Mouse (Mus musculus) telencephalon, adult 2 months (tissue): ENCODE data around the gene Rdh9.
"Not testable (repeated sequence)": the region's sequence is repeated elsewhere in the genome, so short reads cannot be mapped to it uniquely, and the experiment has no call there.

ENCODE experiments used
- DNase-seq: peaks from one replicate; pipeline ENCODE4 v3.0.0-alpha.2; 2011; ENCODE audit warnings: low read depth, low spot score

Rdh9 gene

DNA sequence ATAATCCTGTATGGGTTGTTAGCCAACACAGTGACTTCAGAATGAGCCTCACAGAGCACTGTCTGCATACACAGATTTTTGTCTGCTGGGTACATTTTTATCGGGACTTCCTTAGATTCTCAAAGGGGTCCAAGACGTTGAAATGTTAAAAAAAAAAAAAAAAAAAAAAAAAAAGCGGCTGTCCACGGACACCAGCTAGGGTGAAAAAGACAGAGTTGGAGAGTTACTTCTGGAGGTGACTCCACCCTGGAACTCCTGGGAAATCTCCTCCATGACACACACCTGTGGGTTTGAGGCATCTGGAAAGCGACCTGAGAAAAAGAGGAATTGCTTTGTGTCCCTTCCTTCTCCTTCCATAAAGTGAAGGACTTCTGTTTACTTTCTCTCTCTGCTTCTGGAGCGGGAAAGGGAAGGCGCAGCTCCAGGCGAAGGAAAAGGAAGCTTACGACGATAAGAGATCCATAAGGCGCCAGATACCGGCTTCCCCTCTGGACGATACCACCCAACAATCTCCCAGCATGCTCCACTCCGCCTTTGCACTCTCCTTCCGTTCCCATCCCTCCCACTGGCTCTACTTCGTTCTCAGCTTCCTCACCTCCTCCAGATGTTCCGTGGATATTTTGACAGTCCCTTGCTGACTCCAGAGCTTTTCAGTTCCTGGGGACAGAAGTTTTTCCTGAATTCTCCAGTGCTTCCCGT, 20.3 kb upstream of the Rdh9 start:
- no peak for DNase-seq

DNA sequence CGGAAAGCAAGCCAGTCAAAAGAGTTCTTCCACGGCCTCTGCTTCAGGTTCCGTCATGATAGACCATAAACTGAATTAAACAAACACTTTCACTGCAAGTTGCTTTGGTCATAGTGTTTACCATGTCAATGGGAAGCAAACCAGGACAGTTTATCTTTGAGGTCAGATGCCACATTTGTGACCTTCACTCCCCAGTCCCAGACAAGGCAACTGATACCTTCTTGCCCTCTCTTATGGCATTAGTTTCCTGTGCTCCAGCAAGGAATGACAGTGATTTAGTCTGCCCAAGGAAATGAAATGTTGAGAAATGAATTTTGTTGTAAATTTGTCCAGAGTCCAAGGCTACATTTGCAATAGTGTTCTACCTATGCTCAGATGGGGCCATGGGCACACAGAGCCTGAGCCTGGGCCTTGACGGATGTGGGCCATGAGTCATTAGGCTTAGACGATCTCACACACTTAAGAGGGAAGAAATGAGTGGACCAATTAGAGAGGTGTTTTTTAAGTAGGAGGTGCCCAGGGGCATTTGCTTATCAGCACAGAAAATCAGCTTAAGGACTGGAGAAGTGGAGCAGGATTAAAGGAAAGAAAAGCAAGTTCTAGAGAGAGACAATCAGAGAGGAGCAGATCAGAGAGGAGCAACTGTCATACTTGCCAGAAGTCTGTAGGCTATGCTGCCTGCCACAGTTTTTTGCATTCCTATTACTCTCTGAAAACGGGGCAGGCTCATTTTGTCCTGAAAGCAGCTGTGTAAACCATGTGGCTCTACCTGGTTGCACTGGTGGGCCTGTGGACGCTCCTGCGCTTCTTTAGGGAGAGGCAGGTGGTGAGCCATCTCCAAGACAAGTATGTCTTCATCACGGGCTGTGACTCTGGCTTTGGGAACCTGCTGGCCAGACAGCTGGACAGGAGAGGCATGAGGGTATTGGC, 16.7 kb upstream of the Rdh9 start, which contains the start of the genes Rdh1 and Rdh16f1:
Gene Rdh1, plus strand, starts transcription at position 541 of the 930 bp plus-strand sequence.
Gene Rdh16f1, plus strand, starts transcription at position 607 of the 930 bp plus-strand sequence.
- no peak for DNase-seq

DNA sequence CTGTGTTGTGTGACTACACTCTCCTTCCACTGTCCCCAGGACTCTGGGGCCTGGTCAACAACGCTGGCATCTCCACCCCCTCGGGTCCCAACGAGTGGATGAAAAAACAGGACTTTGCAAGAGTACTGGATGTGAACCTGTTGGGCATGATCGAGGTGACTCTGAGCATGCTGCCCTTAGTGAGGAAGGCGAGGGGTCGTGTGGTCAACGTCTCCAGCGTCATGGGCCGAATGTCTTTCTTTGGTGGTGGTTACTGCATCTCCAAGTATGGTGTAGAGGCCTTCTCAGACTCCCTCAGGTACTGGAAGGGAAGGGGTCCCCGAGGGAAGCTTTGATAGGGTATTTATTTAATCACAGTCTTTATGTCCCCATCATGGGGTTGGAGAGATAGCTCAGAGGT, 13.3 kb upstream of the Rdh9 start:
- DNase-seq = not testable (repeated sequence)

DNA sequence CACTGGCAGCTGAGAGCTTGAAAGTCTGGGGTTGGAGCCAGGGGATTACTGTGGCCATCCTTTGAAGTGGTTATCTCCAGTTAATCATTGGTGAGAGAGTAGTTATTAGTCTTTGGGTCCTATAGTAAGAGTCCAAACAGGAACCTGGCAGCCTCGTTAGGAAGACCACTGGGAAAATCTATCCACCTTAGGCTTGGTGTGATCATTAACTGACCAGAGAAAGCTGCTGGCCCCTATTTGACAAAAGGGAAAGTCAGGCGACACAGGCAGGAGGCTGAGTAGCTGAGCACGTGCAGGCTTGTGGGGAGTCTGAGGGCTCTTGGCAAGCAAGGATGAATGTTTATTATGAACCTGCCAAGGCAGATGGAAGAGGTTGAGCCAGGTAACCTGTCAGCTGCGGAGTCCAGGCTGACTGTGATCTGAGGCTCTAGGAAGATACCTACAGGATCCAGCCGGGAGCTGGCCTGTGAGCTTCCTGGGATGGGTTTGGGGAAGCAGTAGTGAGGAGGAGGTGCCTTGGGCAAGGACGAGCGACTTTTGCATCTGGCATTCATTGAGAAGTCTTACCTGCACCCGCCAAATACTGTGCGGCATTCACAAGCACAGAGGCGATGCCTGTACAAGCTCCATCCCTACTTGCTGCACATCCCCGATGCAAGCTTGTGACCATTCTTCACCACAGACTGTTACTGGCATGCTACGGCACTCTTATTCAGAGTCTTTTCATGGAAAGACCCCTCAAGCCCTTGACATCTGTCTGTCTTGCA, 12.1 kb upstream of the Rdh9 start:
- DNase-seq = no peak

DNA sequence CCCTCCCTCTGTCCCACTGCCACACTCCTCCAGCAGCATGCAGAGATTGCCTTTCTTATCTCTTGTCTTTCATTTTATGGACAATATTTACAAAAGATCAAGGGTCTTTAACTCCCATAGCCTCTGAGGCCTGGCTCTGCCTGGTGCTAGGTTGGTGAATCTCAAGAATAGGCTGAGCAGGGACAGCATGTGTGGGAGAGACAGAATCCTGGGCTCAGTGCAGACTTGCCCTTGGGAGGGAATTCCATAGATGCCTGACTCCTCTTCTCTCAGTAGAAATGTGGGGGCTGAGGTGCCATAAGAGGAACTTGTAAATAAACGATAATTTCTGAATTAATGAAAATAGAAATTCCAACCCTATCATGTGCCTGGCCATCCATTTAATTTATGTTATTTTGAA, 9.6 kb upstream of the Rdh9 start:
- DNase-seq = no peak

DNA sequence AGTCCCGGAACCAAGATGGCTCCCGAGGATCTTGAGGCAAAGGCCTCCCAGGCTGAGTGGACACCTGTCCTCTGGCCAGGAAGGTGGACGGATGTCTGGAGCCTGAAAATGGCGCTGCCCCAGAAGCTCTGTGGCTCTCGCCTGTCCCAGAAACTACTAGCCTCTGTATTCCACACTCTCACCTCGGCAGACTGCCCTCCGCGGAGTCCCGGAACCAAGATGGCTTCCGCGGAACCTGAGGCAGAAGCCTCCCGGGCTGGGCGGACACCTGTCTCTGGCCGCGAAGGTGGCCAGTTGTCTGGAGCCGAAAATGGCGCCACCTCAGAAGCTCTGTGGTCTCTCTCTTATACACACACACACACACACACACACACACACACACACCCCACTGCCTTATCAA, 6.1 kb downstream of the Rdh9 start:
- DNase-seq = not testable (repeated sequence)

DNA sequence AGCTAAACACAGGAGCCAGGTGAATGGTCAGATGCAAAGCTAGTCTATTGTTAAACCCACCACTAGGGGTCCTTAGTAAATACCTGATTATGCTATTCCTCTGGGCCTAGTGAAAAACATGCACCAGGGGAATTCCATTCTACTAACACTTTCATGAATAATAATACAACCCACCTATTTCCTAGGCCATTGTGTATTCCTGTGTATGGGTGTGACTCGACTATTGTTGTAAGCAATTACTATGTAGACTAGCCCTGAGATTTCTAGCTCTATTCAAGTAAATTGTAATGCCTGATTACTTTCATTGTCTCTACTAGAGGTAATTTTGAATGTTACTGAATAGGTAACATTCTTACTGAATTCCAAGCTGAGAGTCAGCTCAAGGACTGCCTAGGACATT, 9.2 kb downstream of the Rdh9 start:
- DNase-seq = not testable (repeated sequence)

DNA sequence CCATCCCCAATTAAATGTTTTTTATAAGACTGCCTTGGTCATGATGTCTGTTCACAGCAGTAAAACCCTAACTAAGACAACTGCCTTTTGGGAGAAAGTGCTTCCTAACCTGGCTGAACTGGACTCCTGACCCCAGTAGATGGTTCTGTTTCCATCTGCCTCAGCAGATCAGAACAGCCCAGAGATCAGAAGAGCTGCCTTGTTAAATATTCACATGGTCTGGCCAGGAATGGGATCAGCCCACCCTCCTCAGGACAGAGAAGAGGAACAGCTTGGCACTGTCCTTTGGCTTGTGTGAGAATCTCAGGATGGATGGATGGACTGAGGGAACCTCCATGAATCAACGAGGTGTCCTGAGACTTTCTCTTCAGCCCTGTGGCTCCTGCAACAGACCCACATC, 23.1 kb downstream of the Rdh9 start:
- no peak for DNase-seq

DNA sequence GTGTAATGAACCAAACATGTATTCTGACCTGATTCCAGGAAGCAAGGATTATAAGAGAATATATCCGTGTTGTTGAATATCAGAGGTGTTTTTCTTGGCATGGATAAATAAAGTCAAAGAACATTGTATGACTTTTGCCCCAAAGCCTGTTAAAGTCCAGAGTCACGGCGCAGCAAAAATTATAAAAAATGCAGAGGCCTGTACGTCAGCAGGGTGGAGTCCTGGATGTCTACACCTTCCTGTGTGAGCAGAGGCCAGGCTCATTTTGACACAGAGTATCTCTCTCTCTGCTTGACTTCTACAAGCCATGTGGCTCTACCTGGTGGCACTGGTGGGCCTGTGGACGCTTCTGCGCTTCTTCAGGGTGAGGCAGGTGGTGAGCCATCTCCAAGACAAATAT, 24.7 kb downstream of the Rdh9 start, which contains the start of gene Rdh16:
Gene Rdh16, plus strand, starts transcription at position 262 of the 400 bp plus-strand sequence.
- no peak for DNase-seq

DNA sequence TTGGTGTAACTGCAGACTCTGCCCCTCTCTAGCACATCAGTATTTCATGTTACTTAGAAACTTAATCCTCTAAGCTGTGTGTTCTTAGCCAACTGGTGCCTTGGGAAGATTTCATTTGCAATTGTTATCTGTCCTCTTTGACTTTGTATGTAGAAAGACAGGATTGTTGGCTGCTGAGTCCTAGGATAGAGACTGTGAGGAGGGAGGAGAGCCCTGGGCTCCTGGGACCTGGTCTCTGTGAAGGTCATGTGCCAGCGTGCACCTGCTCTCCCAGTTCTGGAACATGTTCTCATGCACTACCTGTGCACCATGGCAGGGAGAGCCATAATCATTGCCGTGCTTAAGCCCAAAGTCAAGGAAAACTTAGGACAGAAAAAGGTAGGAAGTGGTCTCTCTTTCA, 25.4 kb downstream of the Rdh9 start:
- no peak for DNase-seq

DNA sequence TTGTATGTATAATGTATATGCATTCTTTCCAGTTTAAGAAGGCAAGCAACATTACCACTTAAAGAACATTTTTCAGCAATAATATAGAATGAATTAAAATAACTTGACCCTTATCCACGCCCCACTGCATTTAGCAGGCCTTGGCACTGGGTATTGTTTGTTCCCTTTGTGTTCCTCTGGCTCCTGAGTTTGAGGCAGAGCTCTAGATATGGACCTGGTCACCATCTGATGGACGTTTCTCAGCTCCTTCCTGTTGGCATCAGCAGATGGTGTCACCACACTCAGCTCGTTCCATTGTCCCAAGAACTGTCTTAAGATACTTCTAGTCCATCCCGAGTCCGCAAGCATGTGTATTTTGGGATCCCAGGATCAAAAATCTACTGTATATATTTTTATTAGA, 26.1 kb downstream of the Rdh9 start:
- no peak for DNase-seq

DNA sequence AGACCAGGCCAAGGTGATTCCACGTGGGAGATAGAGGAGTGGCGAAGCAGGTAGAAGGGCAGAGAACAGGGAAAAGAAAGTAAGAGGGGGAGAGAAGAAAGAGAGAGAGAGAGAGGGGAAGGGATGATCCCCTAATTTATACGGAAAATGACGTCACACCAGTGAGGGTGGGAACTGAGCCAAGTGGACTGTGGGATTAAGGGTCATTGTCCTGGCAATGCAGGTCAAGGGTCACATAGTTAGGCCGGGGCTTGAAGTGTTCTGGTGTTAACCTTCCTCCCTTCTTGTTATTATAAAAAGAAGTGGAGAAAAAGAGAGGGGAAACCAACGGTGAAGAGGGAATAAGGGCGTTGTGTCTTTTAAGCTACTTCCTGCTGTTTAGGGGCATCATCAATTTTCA, 28.2 kb downstream of the Rdh9 start:
- DNase-seq = no peak

DNA sequence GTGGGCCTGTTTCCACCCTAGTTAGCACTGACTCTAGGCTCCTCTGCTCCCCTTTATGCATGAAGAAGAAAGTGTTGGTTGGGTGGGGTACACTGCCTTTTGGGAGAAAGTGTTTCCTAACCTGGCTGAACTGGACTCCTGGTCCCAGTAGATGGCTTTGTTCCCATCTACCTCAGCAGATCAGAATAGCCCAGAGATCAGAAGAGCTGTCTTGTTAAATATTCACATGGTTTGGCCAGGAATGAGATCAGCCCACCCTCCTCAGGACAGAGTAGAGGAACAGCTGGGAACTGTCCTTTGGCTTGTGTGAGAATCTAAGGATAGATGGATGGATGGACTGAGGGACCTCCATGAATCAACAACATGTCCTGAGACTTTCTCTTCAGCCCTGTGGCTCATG, 39.7 kb downstream of the Rdh9 start:
- no peak for DNase-seq

DNA sequence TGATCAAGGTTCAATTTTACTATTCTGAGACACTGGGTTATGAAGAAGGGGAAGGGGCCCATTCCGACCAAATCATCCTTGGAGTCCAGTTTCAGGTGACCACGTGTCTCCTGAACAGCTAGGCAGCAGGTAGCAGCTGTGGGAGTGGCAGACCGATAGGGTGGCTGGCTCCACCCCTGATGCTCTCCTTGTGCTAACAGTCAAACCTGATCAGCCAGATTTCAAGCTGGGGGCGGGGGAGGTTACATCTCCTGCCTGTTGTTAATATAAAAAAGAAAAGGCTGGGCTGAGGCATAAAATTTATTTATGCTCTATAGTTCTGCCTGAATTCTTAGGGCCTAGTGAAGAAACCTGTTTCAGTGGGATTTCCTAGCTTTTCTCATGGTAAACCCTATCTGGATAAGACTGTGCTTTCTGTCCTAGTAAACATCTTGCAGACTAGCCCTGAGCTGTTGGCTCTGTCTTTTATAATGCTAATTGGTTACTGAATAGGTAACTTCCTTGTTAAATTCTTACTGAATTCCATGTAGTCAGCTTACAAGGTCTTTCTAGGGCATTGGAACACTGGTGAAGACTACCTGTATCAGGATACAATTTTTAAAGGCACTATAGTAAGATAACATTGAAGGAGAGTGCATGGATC, 41.2 kb downstream of the Rdh9 start:
- not testable (repeated sequence) for DNase-seq

DNA sequence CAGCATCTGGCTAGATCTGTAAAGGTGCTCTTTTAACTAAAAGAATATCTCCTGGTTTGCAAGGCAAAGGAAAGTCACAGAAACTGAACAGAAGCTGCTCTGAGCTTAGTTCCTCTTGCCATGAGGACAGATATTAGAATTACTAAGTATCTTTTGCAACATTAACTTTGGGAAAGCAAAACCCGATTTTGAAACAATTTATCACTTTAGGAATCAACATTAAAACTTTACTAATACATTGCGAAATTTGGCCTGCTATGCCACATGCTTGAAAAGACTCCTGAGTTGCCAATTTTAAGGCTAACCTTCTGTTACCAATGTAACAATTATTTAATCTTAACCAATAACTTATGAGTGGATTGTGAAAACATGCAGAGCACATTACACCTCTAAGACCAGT, 45.6 kb downstream of the Rdh9 start:
- DNase-seq = not testable (repeated sequence)

DNA sequence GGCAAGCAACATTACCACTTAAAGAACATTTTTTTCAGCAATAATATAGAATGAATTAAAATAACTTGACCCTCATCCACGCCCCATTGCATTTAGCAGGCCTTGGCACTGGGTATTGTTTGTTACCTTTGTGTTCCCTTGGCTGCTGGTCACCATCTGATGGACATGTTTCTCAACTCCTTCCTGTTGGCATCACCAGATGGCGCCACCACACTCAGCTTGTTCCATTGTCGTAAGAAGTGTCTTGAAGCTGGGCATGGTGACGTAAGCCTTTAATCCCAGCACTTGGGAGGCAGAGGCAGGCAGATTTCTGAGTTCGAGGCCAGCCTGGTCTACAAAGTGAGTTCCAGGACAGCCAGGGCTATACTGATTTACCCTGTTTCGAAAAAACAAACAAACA, 49.2 kb downstream of the Rdh9 start:
- no peak for DNase-seq

DNA sequence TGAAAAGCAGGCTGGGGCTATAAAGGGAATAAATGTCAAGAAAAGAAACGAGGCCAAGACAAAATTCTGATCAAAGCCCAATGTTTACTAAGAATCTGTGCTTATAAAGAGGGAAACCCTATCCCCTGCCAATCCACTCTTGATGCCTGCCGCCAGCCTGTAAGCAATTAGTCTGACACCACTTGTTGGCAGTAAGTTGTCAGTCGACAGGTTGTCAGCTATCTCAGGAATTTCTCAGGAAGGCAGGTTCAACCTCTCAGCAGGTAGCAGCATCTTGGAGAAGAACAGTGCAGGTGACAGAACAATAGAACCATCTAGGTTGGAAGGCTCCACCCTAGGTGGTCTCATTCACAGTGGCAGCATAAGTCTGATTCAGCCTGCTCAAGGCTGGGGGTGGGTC, 52.9 kb downstream of the Rdh9 start:
- DNase-seq = no peak

DNA sequence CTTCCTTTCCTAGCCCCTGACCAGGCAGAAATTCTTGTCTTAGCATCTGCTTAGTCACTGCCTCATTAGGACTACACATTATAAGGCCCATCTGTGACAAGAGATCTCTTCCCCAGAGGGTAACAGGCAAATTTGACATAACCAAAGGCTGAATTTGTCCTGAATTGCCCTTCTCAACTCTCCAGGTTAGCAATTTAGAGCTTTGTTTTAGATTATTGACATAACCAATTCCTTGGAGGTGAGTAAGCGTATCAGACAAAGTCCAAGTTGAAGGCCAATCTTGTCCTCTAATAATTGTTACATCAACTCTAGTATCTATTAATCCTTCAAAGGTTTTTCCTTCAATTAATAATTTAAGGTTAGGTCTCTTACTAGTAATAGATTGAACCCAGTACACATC, 58.0 kb downstream of the Rdh9 start:
- not testable (repeated sequence) for DNase-seq

DNA sequence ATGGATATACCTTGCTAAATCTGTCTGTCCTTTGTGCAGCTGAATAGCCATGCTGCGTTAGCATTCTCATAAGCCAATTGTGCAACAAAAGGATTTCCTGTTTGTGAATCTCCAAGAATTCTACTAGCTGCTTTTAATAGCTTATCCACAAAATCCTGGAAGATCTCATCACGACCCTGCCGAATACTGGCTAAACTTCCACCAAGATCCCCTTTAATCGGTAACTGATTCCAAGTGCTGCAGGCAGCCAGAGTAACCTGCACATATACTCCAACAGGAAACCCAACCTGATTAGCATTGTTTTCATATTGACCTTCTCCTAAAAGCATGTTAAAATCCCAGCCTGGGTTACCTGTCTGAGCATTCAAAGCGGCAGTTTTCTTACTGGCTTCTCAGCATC, 59.1 kb downstream of the Rdh9 start:
- no peak for DNase-seq

DNA sequence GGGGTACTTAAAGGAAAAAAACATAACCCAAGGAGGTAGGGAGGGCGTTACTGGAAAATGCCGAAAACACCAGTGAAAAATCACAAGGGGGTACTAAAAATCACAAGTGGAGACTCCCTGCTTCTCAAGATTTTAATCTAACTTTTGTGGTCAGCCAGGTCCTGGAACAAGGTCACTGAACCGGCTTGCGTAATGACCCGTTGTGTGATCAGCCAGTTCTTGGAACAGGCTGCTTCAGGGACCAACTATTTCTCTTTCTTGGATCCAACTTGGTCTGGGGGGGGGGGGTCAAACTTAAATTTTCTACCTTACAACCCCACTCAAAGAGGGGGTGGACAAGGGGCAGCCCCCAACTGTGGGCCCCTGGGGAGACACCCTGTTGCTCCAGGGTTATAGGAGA, 61.6 kb downstream of the Rdh9 start:
- not testable (repeated sequence) for DNase-seq

DNA sequence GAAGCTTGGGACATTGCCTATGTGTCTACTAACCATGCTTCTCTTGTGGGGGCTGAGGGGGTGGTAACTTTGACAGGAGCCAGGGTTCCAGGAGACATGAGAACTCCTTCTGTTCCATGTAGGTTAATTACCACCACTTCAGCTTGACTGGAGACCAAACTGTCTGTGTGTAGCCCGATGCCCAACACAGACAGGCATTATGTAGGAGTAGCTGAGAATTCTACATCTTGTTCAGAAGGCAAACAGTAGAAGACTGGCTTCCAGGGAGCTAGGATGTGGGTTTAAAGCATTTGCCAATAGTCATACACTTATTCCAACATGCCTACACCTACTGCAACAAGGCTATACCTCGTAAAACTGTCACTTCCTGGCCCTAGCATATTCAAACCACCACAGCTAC, 62.4 kb downstream of the Rdh9 start:
- peak; percentile 52 for DNase-seq
